Mouse (Mus musculus): ENCODE data around the gene Pdk1. TPM values are rescaled to one million over a fixed set of nuclear protein-coding genes. Genes with fewer than 3 reads are reported as not detected.

Gene Pdk1
- total and polyA plus RNA-seq, 3 experiments = 12.2 to 56.1 TPM; not detected in 1

GRCm38 (mm10) chr2:71835556-71835955 is 37.5 kb upstream of the Pdk1 start:
- Histone ChIP-seq H3K9ac (ENCODE audit: control insufficient read depth, low read depth, low read length, poor library complexity, severe bottlenecking) (no peak overlapping the region), H3K79me2 (ENCODE audit: control insufficient read depth, insufficient read depth, low read length, poor library complexity) (no peaks in the 10 kb centered on the region), H3K4me1 (ENCODE audit: control insufficient read depth in 1 of 2, insufficient read depth in 2 of 2, low read length in 2 of 2) (no peaks in the 10 kb centered on the region), H3K4me3 (ENCODE audit: control insufficient read depth in 1 of 2, insufficient read depth in 1 of 2, low read depth in 2 of 2, low read length in 2 of 2) (no peak overlapping the region), H3K27ac (ENCODE audit: control insufficient read depth, low read depth, low read length) (no peak overlapping the region), H3K27me3 (ENCODE audit: control insufficient read depth in 1 of 2, insufficient read depth in 2 of 2, low read length in 2 of 2) (peaks cover 0 to 1% of the 10 kb centered on the region in 2 experiments; a peak in 1 of 4 replicates), H3K36me3 (ENCODE audit: control insufficient read depth in 1 of 2, insufficient read depth in 2 of 2, low read length in 2 of 2) (no peaks in the 10 kb centered on the region), H3K9me3 (replicated peaks; ENCODE audit: insufficient read depth, low read length) (no peaks in the 10 kb centered on the region)
- no peak for DNase-seq (ENCODE audit: low read depth, low spot score)
- TF ChIP-seq TCF12 (IDR thresholded peaks at IDR 0.05; ENCODE audit: low read depth, low read length) (no peak), MYB (IDR thresholded peaks at IDR 0.05; ENCODE audit: low read depth, low read length) (no peak), ZC3H11A (IDR thresholded peaks at IDR 0.05; ENCODE audit: low read depth, low read length) (no peak), ELF1 (IDR thresholded peaks at IDR 0.05; ENCODE audit: low read depth, low read length) (no peak)

GRCm38 (mm10) chr2:71836232-71836631 is 36.8 kb upstream of the Pdk1 start:
- H3K9ac ChIP-seq (ENCODE audit: control insufficient read depth, low read depth, low read length, poor library complexity, severe bottlenecking) = no peak overlapping the region
- no peak for TF ChIP-seq ZMIZ1 (IDR thresholded peaks at IDR 0.05; ENCODE audit: low read depth, low read length)
- TF ChIP-seq TAL1 (IDR thresholded peaks at IDR 0.05; ENCODE audit: low read length) = no peak
- no peak for TF ChIP-seq EP300 (IDR thresholded peaks at IDR 0.05; ENCODE audit: low read depth in 1 of 2, low read length in 2 of 2)
- no peak for TF ChIP-seq USF2 (IDR thresholded peaks at IDR 0.05; ENCODE audit: borderline replicate concordance in 1 of 2, insufficient read depth in 1 of 2, low read depth in 1 of 2, low read length in 2 of 2)
- no peak for TF ChIP-seq MXI1 (IDR thresholded peaks at IDR 0.05; ENCODE audit: low read depth, low read length)
- no peak for TF ChIP-seq POLR2AphosphoS2 (IDR thresholded peaks at IDR 0.05; ENCODE audit: low read length)
- no peak for TF ChIP-seq E2F4 (IDR thresholded peaks at IDR 0.05; ENCODE audit: borderline replicate concordance, low read depth, low read length)
- TF ChIP-seq MAX (IDR thresholded peaks at IDR 0.05; ENCODE audit: low read length) = no peak
- no peak for TF ChIP-seq MEF2A (IDR thresholded peaks at IDR 0.05; ENCODE audit: extremely low read depth, insufficient replicate concordance, low read depth, low read length, poor library complexity, severe bottlenecking)
- DNase-seq (ENCODE audit: low read depth, low spot score) = no peak
- H3K79me2 ChIP-seq (ENCODE audit: control insufficient read depth, insufficient read depth, low read length, poor library complexity) = no peaks in the 10 kb centered on the region
- no peaks in the 10 kb centered on the region for H3K36me3 ChIP-seq (ENCODE audit: control insufficient read depth in 1 of 2, insufficient read depth in 2 of 2, low read length in 2 of 2)
- H3K4me3 ChIP-seq (ENCODE audit: control insufficient read depth in 1 of 2, insufficient read depth in 1 of 2, low read depth in 2 of 2, low read length in 2 of 2) = no peak overlapping the region
- no peak overlapping the region for H3K27ac ChIP-seq (ENCODE audit: control insufficient read depth, low read depth, low read length)
- H3K4me1 ChIP-seq (ENCODE audit: control insufficient read depth in 1 of 2, insufficient read depth in 2 of 2, low read length in 2 of 2) = no peaks in the 10 kb centered on the region
- H3K27me3 ChIP-seq (ENCODE audit: control insufficient read depth in 1 of 2, insufficient read depth in 2 of 2, low read length in 2 of 2) = no peaks in the 10 kb centered on the region; a peak in 1 of 4 replicates
- H3K9me3 ChIP-seq (replicated peaks; ENCODE audit: insufficient read depth, low read length) = no peaks in the 10 kb centered on the region

- Histone ChIP-seq H3K27me3 (ENCODE audit: control insufficient read depth in 1 of 2, insufficient read depth in 2 of 2, low read length in 2 of 2) (no peaks in the 10 kb centered on the region), H3K36me3 (ENCODE audit: control insufficient read depth in 1 of 2, insufficient read depth in 2 of 2, low read length in 2 of 2) (no peaks in the 10 kb centered on the region), H3K79me2 (ENCODE audit: control insufficient read depth, insufficient read depth, low read length, poor library complexity) (no peaks in the 10 kb centered on the region), H3K4me3 (ENCODE audit: control insufficient read depth in 1 of 2, insufficient read depth in 1 of 2, low read depth in 2 of 2, low read length in 2 of 2) (no peak overlapping the region), H3K9me3 (replicated peaks; ENCODE audit: insufficient read depth, low read length) (no peaks in the 10 kb centered on the region), H3K27ac (ENCODE audit: control insufficient read depth, low read depth, low read length) (no peak overlapping the region), H3K9ac (ENCODE audit: control insufficient read depth, low read depth, low read length, poor library complexity, severe bottlenecking) (no peak overlapping the region), H3K4me1 (ENCODE audit: control insufficient read depth in 1 of 2, insufficient read depth in 2 of 2, low read length in 2 of 2) (no peaks in the 10 kb centered on the region)
- no peak for TF ChIP-seq ETS1 (IDR thresholded peaks at IDR 0.05; ENCODE audit: low read depth, low read length)
- TF ChIP-seq CHD1 (IDR thresholded peaks at IDR 0.05; ENCODE audit: low read depth, low read length) = no peak
- TF ChIP-seq POLR2AphosphoS5 (IDR thresholded peaks at IDR 0.05; ENCODE audit: borderline replicate concordance, low read depth, low read length) = no peak
- no peak for TF ChIP-seq UBTF (IDR thresholded peaks at IDR 0.05; ENCODE audit: borderline replicate concordance, insufficient read depth, low read depth, low read length)
- TF ChIP-seq POLR2AphosphoS2 (IDR thresholded peaks at IDR 0.05; ENCODE audit: low read length) = no peak
- TF ChIP-seq RCOR1 (IDR thresholded peaks at IDR 0.05; ENCODE audit: low read depth, low read length) = no peak
- no peak for TF ChIP-seq NELFE (IDR thresholded peaks at IDR 0.05; ENCODE audit: low read depth, low read length)
- TF ChIP-seq MYC (IDR thresholded peaks at IDR 0.05; ENCODE audit: low read depth, low read length) = no peak
- TF ChIP-seq MXI1 (IDR thresholded peaks at IDR 0.05; ENCODE audit: low read depth, low read length) = no peak
- TF ChIP-seq USF2 (IDR thresholded peaks at IDR 0.05; ENCODE audit: borderline replicate concordance in 1 of 2, insufficient read depth in 1 of 2, low read depth in 1 of 2, low read length in 2 of 2) = no peak
- TF ChIP-seq HCFC1 (IDR thresholded peaks at IDR 0.05; ENCODE audit: low read depth, low read length) = no peak
- no peak for TF ChIP-seq GATA1 (IDR thresholded peaks at IDR 0.05; ENCODE audit: low read depth, low read length)
- no peak for DNase-seq (ENCODE audit: low read depth, low spot score)
Measured at GRCm38 (mm10) chr2:71837261-71837660, 35.8 kb upstream of the Pdk1 start.

All from MEL (cell line).